Mouse (Mus musculus) neural tube, embryonic 11.5 days (tissue): ENCODE measurements around the gene Sh2d2a. TPM values are rescaled to one million over a fixed set of nuclear protein-coding genes. Genes with fewer than 3 reads are reported as not detected.
"Not testable (repeated sequence)": the region's sequence is repeated elsewhere in the genome, so short reads cannot be mapped to it uniquely, and the experiment has no call there.

Source experiments
- ATAC-seq: fragments of 200-750 bp; cut with Nextera tagmentation; 2 replicates; pipeline ENCODE4 v1.8.0; 2017; ENCODE audit warnings: moderate number of reproducible peaks, mild to moderate bottlenecking, moderate TSS enrichment, moderate library complexity; ENCODE audit not compliant: insufficient read depth, low FRiP score, low TSS enrichment
- DNase-seq: peaks from one replicate; pipeline ENCODE4 v3.0.0-alpha.2; 2015; ENCODE audit warnings: low spot score
- H3K27ac ChIP-seq: fragments of 300-500 bp; sonication (generic); 2 replicates; pipeline ENCODE4 v1.5.1; 2014; ENCODE audit warnings: low read depth, mild to moderate bottlenecking, low read length
- H3K27me3 ChIP-seq: fragments of 300-500 bp; sonication (generic); 2 replicates; pipeline ENCODE4 v1.6.1; 2014; ENCODE audit warnings: mild to moderate bottlenecking, low read length, mixed read lengths; ENCODE audit not compliant: control insufficient read depth, insufficient read depth
- H3K36me3 ChIP-seq: fragments of 300-500 bp; sonication (generic); 2 replicates; pipeline ENCODE4 v1.6.1; 2014; ENCODE audit warnings: mild to moderate bottlenecking, low read length, moderate library complexity, mixed read lengths; ENCODE audit not compliant: control insufficient read depth, insufficient read depth
- H3K4me1 ChIP-seq: fragments of 300-500 bp; sonication (generic); 2 replicates; pipeline ENCODE4 v1.6.1; 2014; ENCODE audit warnings: low read length, mixed read lengths; ENCODE audit not compliant: control insufficient read depth, insufficient read depth
- H3K4me2 ChIP-seq: fragments of 300-500 bp; sonication (generic); 2 replicates; pipeline ENCODE4 v1.6.1; 2014; ENCODE audit warnings: low read depth, mild to moderate bottlenecking, moderate library complexity
- H3K4me3 ChIP-seq: fragments of 300-500 bp; sonication (generic); 2 replicates; pipeline ENCODE4 v1.5.1; 2014; ENCODE audit warnings: low read depth, low read length
- H3K9ac ChIP-seq: fragments of 300-500 bp; sonication (generic); 2 replicates; pipeline ENCODE4 v1.6.1; 2014; ENCODE audit warnings: mild to moderate bottlenecking, low read length
- H3K9me3 ChIP-seq: fragments of 300-500 bp; sonication (generic); 2 replicates; pipeline ENCODE4 v1.6.1; 2016; ENCODE audit warnings: low read length; ENCODE audit not compliant: control insufficient read depth
- WGBS: fragments of 180-500 bp; shearing (Covaris S2); extraction: QIAGEN DNeasy Blood & Tissue Kit; methylation state at CpG from one replicate; pipeline ENCODE4 v1.1.7; 2014; 5-methylcytosine and 5-hydroxymethylcytosine counted together
- polyA plus RNA-seq: library from polyadenylated mRNA; unstranded; fragments of >200 nt; fragmentation: Nextera tagmentation; extraction: Ambion mirVana; gene quantifications from 2 replicates; pipeline ENCODE4 v1.2.1, GENCODE M21; 2014

Sh2d2a gene
- polyA plus RNA-seq, 1 experiment from 2014 or later = not detected

DNA sequence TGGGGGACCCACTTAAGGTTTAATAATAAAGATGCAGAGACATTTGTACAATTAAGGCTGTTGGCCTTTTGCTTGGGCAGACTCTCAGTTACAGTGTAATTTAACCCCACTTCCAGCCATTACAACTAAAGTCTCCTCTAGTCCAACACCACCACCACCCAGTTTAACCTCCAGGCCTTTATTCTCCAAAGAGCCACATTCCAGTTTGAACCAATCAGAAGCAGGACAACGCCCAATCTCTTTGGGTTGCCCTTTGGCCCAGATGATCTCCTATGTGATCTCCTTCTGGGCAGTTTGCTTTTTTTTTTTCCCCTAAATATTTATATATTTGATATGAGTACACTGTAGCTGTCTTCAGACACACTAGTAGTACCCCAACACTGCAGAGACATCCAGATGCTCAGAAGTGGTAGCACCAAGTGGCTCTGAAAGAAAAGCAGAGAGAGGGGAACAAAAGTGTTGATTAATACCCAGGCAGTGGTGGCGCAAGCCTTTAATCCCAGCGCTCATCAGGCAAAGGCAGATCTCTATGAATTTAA is 46.9 kb downstream of the Sh2d2a start:
- Histone ChIP-seq H3K9ac (no peak overlapping the region), H3K4me1 (no peaks in the 10 kb centered on the region), H3K27ac (no peak overlapping the region), H3K9me3 (no peaks in the 10 kb centered on the region), H3K36me3 (no peaks in the 10 kb centered on the region), H3K27me3 (no peaks in the 10 kb centered on the region), H3K4me2 (no peak overlapping the region), H3K4me3 (no peak overlapping the region)
- ATAC-seq = no peak
- DNase-seq = no peak
- WGBS = 79% methylated on average over 3 of the region's 3 CpGs

DNA sequence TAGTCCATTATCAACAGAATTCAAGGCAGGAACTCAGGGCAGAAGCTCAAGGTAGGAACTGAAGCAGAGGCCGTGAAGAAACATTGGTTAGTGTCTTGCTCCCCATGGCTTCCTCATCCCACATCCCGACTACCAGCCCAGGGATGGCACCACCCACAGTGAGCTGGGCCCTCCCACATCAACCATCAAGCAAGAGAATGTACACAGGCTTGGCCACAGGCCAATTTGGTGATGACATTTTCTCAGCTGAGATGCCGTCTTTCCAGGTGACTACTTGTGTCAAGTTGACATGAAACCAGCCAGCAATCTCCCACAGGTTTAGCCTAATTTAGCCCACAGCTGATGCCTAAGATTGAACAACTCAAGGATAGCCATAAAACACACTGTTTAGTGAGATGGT is 52.7 kb downstream of the Sh2d2a start:
- no peak overlapping the region for H3K9ac ChIP-seq
- H3K9me3 ChIP-seq = no peaks in the 10 kb centered on the region
- H3K36me3 ChIP-seq = no peaks in the 10 kb centered on the region
- DNase-seq = no peak
- no peaks in the 10 kb centered on the region for H3K27me3 ChIP-seq
- H3K4me1 ChIP-seq = no peaks in the 10 kb centered on the region
- no peak overlapping the region for H3K4me3 ChIP-seq
- H3K4me2 ChIP-seq = no peak overlapping the region
- H3K27ac ChIP-seq = no peak overlapping the region
- ATAC-seq = no peak
- 70% methylated on average over 3 of the region's 3 CpGs for WGBS

DNA sequence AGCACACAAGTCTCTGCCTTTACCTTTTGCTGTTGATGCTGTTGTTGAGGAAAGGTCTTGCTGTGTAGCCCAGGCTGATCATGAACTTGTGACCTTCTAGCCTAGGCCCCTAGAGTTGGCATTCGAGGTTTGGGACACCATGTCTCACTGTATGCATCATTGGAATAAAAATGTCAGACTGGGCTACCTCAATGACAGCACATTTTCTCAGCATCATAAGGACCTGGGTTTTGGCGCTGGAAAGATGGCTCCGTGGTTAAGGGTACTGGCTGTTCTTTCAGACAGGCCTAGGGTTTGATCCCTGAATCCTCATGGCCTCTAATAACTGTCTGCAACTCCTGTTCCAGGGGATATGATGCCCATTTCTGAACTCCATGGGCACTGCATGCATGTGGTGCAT is 53.2 kb downstream of the Sh2d2a start:
- no peaks in the 10 kb centered on the region for H3K27me3 ChIP-seq
- no peak overlapping the region for H3K27ac ChIP-seq
- ATAC-seq (no peak), DNase-seq (no peak)
- H3K4me3 ChIP-seq = no peak overlapping the region
- no peaks in the 10 kb centered on the region for H3K4me1 ChIP-seq
- H3K9me3 ChIP-seq = no peaks in the 10 kb centered on the region
- no peak overlapping the region for H3K9ac ChIP-seq
- no peaks in the 10 kb centered on the region for H3K36me3 ChIP-seq
- H3K4me2 ChIP-seq = no peak overlapping the region
- WGBS = 81% methylated on average over 3 of the region's 3 CpGs

DNA sequence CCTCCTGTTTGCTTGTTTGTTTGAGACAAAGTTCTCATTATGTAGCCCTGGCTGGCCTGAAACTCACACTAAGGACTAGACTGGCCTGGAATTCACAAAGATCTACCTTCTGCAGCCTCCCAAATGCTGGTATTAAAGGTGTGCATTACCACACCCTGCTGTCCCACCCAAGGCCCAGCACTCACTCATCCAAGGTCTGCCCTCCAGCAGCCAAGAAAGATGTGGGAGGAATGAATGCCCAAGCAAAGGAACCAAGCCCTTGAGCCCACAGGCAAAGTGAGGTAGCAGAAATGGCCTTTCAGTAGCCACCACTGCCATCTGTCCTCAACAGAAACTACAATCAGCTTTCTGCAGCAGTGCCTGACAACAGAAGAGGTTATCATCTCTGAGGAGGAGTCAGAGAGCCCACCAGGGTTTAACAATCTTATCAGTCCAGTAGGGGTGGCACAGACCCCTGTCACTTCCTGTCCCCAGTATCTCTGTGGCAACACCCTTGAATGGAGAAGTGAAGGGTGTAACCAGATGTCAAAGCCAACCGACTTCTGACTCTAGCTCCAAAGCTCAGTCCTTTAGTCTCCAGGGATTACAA is 54.6 kb downstream of the Sh2d2a start:
- Histone ChIP-seq H3K9ac (no peak overlapping the region), H3K4me3 (no peak overlapping the region), H3K9me3 (no peaks in the 10 kb centered on the region), H3K27me3 (no peaks in the 10 kb centered on the region), H3K36me3 (no peaks in the 10 kb centered on the region), H3K4me1 (no peaks in the 10 kb centered on the region), H3K4me2 (no peak overlapping the region), H3K27ac (no peak overlapping the region)
- DNase-seq = no peak
- WGBS = 53% methylated on average over 1 of the region's 1 CpGs
- no peak for ATAC-seq

DNA sequence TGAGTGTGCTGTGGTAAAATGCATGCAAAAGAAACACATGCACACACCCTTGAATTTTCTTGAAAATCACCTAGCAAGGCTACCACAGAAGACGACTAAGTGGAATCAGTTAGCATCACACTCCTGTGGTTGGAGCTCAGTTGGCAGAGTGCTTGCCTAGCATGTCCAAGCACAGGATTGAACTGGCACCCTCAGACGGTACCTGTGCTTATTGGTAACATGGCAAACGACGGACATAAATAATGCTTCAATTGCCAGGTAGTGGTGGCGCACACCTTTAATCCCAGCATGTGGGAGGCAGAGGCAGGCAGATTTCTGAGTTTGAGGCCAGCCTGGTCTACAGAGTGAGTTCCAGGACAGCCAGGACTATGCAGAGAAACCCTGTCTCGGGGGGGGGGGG is 55.4 kb downstream of the Sh2d2a start:
- H3K36me3 ChIP-seq, DNase-seq, H3K4me3 ChIP-seq, H3K4me2 ChIP-seq, H3K9ac ChIP-seq, H3K4me1 ChIP-seq, ATAC-seq, H3K27ac ChIP-seq, H3K9me3 ChIP-seq, H3K27me3 ChIP-seq: not testable (repeated sequence)
- WGBS = 71% methylated on average over 6 of the region's 6 CpGs

DNA sequence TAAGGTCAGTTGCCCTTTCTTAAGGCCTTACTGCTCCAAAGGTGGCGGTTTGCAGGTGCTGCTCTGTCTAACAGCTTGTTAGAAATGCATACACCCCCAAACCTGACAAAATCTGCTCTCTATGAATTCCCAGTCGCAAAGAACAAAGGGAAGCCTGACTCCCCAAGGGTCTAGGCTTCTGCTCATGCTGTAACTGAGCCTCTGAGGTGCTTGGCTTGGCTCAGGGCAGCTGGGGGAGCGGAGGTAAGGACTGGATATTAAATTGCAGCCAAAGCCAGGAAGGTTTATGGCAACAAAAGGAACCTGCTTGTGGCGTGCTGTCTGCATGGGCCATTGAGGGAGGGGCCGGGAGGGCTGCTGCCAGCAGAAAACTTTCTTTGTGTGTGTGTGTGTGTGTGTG is 57.3 kb downstream of the Sh2d2a start:
- 51% methylated on average over 5 of the region's 5 CpGs for WGBS
- no peaks in the 10 kb centered on the region for H3K36me3 ChIP-seq
- H3K27me3 ChIP-seq = no peaks in the 10 kb centered on the region
- H3K9me3 ChIP-seq = no peaks in the 10 kb centered on the region
- no peak overlapping the region for H3K4me2 ChIP-seq
- DNase-seq (no peak), ATAC-seq (no peak)
- H3K4me1 ChIP-seq = peaks cover 4% of the 10 kb centered on the region; the same call in 1 of the 2 replicates
- H3K4me3 ChIP-seq = no peak overlapping the region
- no peak overlapping the region for H3K9ac ChIP-seq
- no peak overlapping the region for H3K27ac ChIP-seq

Other genes starting within 250 kb of the Sh2d2a start
- 18.3 and 22.0 TPM in 2 replicates for gene Arhgef11, start 229.2 kb upstream of the Sh2d2a start, polyA plus RNA-seq
- gene Lrrc71, start 98.1 kb upstream of the Sh2d2a start, polyA plus RNA-seq = 0.24 and 0.31 TPM in 2 replicates
- gene Ntrk1, start 51.6 kb upstream of the Sh2d2a start, polyA plus RNA-seq = 18.3 and 20.4 TPM in 2 replicates
- gene Insrr, start 49.8 kb upstream of the Sh2d2a start, polyA plus RNA-seq = 0.45 and 0.87 TPM in 2 replicates
- gene Pear1, start 22.4 kb upstream of the Sh2d2a start, polyA plus RNA-seq = 9.2 and 10.2 TPM in 2 replicates
- gene Prcc, start 38.9 kb downstream of the Sh2d2a start, polyA plus RNA-seq = 17.8 and 20.3 TPM in 2 replicates
- gene Hdgf, start 59.6 kb downstream of the Sh2d2a start, polyA plus RNA-seq = 256 and 261 TPM in 2 replicates
- gene Mrpl24, start 72.8 kb downstream of the Sh2d2a start, polyA plus RNA-seq = 76.1 and 79.2 TPM in 2 replicates
- gene Isg20l2, start 83.6 kb downstream of the Sh2d2a start, polyA plus RNA-seq = 52.3 and 53.9 TPM in 2 replicates
- gene Rrnad1, start 84.0 kb downstream of the Sh2d2a start, polyA plus RNA-seq = 14.5 and 16.9 TPM in 2 replicates
- gene Crabp2, start 101.9 kb downstream of the Sh2d2a start, polyA plus RNA-seq = 565 and 607 TPM in 2 replicates
- 59.5 and 60.2 TPM in 2 replicates for gene Nes, start 124.3 kb downstream of the Sh2d2a start, polyA plus RNA-seq
- gene Bcan, start 153.5 kb downstream of the Sh2d2a start, polyA plus RNA-seq = 0.31 and 0.72 TPM in 2 replicates
- 0.14 TPM in 1 of 2 replicates, not detected in the other for gene Hapln2, start 180.8 kb downstream of the Sh2d2a start, polyA plus RNA-seq
- gene Gpatch4, start 196.4 kb downstream of the Sh2d2a start, polyA plus RNA-seq = 32.5 and 34.2 TPM in 2 replicates
- 127 and 131 TPM in 2 replicates for gene Naxe, start 211.7 kb downstream of the Sh2d2a start, polyA plus RNA-seq
- not detected in 2 replicates for gene Ttc24, start 231.5 kb downstream of the Sh2d2a start, polyA plus RNA-seq
- 15.9 and 17.8 TPM in 2 replicates for gene Iqgap3, start 235.2 kb downstream of the Sh2d2a start, polyA plus RNA-seq